Mouse (Mus musculus) CH12.LX (cell line): Measurements from ENCODE around the gene Tbc1d9. TPM values are rescaled to one million over a fixed set of nuclear protein-coding genes. Genes with fewer than 3 reads are reported as not detected.

ENCODE experiments used
- DNase-seq: peaks from one replicate; pipeline ENCODE4 v3.0.0-alpha.2; 2013; ENCODE audit errors: extremely low read depth
- H3K27ac ChIP-seq: 2 replicates; pipeline ENCODE4 v1.5.1; 2012; ENCODE audit warnings: low read depth, mild to moderate bottlenecking, control low read depth, moderate library complexity; ENCODE audit not compliant: insufficient read depth
- H3K27me3 ChIP-seq: replicated peaks from 2 replicates; pipeline ENCODE3; 2012; ENCODE audit warnings: inconsistent platforms
- H3K36me3 ChIP-seq, 2 experiments: replicated peaks in 1 of 2; 2 replicates each; pipeline versions ENCODE3 to v1.6.1; 2012; ENCODE audit warnings: inconsistent platforms in 1 of 2, low read length in 1 of 2, mild to moderate bottlenecking in 1 of 2, mixed read lengths in 1 of 2, moderate library complexity in 1 of 2; ENCODE audit not compliant: control insufficient read depth in 1 of 2, insufficient read depth in 1 of 2
- H3K4me1 ChIP-seq, 2 experiments: 2 replicates each; pipeline ENCODE4 v1.6.1; 2012; ENCODE audit warnings: inconsistent platforms in 1 of 2, moderate library complexity in 1 of 2; ENCODE audit not compliant: insufficient read depth in 2 of 2, control insufficient read depth in 1 of 2
- H3K4me2 ChIP-seq: 2 replicates; pipeline ENCODE4 v1.6.1; 2012; ENCODE audit warnings: low read depth, mild to moderate bottlenecking, control low read depth; ENCODE audit not compliant: poor library complexity, insufficient read depth, severe bottlenecking
- H3K4me3 ChIP-seq, 3 experiments: fragments of 150-350 bp in 1 of 3; sonication (generic) in 1 of 3; replicated peaks in 1 of 3; 2 replicates each; pipeline versions ENCODE3 to v1.5.1; 2011 to 2012; ENCODE audit warnings: low read depth in 2 of 3, low read length in 2 of 3, mild to moderate bottlenecking in 2 of 3, moderate library complexity in 2 of 3, control low read depth in 1 of 3, improper control_type of control experiment in 1 of 3, inconsistent platforms in 1 of 3, mixed read lengths in 1 of 3; ENCODE audit not compliant: poor library complexity in 1 of 3
- H3K79me2 ChIP-seq: replicated peaks from 2 replicates; pipeline ENCODE4 v1.6.1; 2012; ENCODE audit warnings: mild to moderate bottlenecking, moderate library complexity; ENCODE audit not compliant: control insufficient read depth, poor library complexity, insufficient read depth, severe bottlenecking; ENCODE audit errors: extremely low read depth
- H3K9ac ChIP-seq: 2 replicates; pipeline ENCODE4 v1.6.1; 2012; ENCODE audit warnings: low read depth, mild to moderate bottlenecking, control low read depth, moderate library complexity; ENCODE audit not compliant: insufficient read depth
- H3K9me3 ChIP-seq: replicated peaks from 2 replicates; pipeline ENCODE3; 2012; ENCODE audit warnings: low read length, inconsistent platforms, mixed read lengths
- CHD1 ChIP-seq: IDR thresholded peaks from 2 replicates; pipeline ENCODE4 v1.6.1; 2012; ENCODE audit warnings: low read depth, low read length, improper control_type of control experiment, inconsistent platforms
- CHD2 ChIP-seq: IDR thresholded peaks from 2 replicates; pipeline ENCODE4 v1.6.1; 2011; ENCODE audit warnings: low read length, improper control_type of control experiment
- EP300 ChIP-seq: IDR thresholded peaks from 2 replicates; pipeline ENCODE4 v1.6.1; 2011; ENCODE audit warnings: low read length, improper control_type of control experiment
- HCFC1 ChIP-seq: IDR thresholded peaks from 2 replicates; pipeline ENCODE4 v1.6.1; 2012; ENCODE audit warnings: low read depth, mild to moderate bottlenecking, inconsistent platforms, low read length, improper control_type of control experiment
- IRF4 ChIP-seq: IDR thresholded peaks from 2 replicates; pipeline ENCODE4 v1.6.1; 2014; ENCODE audit warnings: low read depth, mild to moderate bottlenecking, inconsistent platforms, low read length, improper control_type of control experiment
- JUN ChIP-seq: IDR thresholded peaks from 2 replicates; pipeline ENCODE4 v1.6.1; 2011; ENCODE audit warnings: low read depth, mild to moderate bottlenecking, low read length, improper control_type of control experiment, moderate library complexity; ENCODE audit not compliant: insufficient read depth
- JUND ChIP-seq: conservative IDR thresholded peaks from 2 replicates; pipeline ENCODE4 v1.6.1; 2011; ENCODE audit warnings: low read depth, low read length, improper control_type of control experiment
- KAT2A ChIP-seq: IDR thresholded peaks from 2 replicates; pipeline ENCODE4 v1.6.1; 2012; ENCODE audit warnings: low read length, improper control_type of control experiment, inconsistent platforms; ENCODE audit not compliant: insufficient replicate concordance
- MAX ChIP-seq: IDR thresholded peaks from 2 replicates; pipeline ENCODE4 v1.6.1; 2011; ENCODE audit warnings: low read length, improper control_type of control experiment
- MEF2A ChIP-seq: IDR thresholded peaks from 2 replicates; pipeline ENCODE4 v1.6.1; 2014; ENCODE audit warnings: low read depth, mild to moderate bottlenecking, inconsistent platforms, low read length, improper control_type of control experiment, borderline replicate concordance
- MXI1 ChIP-seq: IDR thresholded peaks from 2 replicates; pipeline ENCODE4 v1.6.1; 2011; ENCODE audit warnings: mild to moderate bottlenecking, low read depth, low read length, improper control_type of control experiment
- MYC ChIP-seq: IDR thresholded peaks from 2 replicates; pipeline ENCODE4 v1.6.1; 2011; ENCODE audit warnings: low read depth, mild to moderate bottlenecking, improper control_type of control experiment, low read length
- NRF1 ChIP-seq: IDR thresholded peaks from 2 replicates; pipeline ENCODE4 v1.6.1; 2014; ENCODE audit warnings: low read depth, mild to moderate bottlenecking, inconsistent platforms, low read length, improper control_type of control experiment, moderate library complexity
- PAX5 ChIP-seq: IDR thresholded peaks from 2 replicates; pipeline ENCODE4 v1.6.1; 2012; ENCODE audit warnings: low read length, inconsistent platforms, mixed read lengths
- POLR2A ChIP-seq: IDR thresholded peaks from 2 replicates; pipeline ENCODE4 v1.6.1; 2011; ENCODE audit warnings: low read depth, mild to moderate bottlenecking, improper control_type of control experiment, low read length
- RAD21 ChIP-seq: IDR thresholded peaks from 2 replicates; pipeline ENCODE4 v1.6.1; 2011; ENCODE audit warnings: low read depth, mild to moderate bottlenecking, low read length, improper control_type of control experiment, moderate library complexity
- RCOR1 ChIP-seq: conservative IDR thresholded peaks from 2 replicates; pipeline ENCODE4 v1.6.1; 2012; ENCODE audit warnings: low read depth, mild to moderate bottlenecking, inconsistent platforms, low read length, improper control_type of control experiment
- USF1 ChIP-seq: IDR thresholded peaks from 2 replicates; pipeline ENCODE4 v1.6.1; 2014; ENCODE audit warnings: low read depth, mild to moderate bottlenecking, inconsistent platforms, low read length, improper control_type of control experiment
- ZC3H11A ChIP-seq: IDR thresholded peaks from 2 replicates; pipeline ENCODE4 v1.6.1; 2012; ENCODE audit warnings: low read depth, mild to moderate bottlenecking, inconsistent platforms, low read length, improper control_type of control experiment
- dilution Hi-C: fragments of 300-500 bp; cut with MboI; formaldehyde crosslinking; loops from 2 replicates; pipeline ENCODE4 v1.14.3; 2020; ENCODE audit warnings: low sequenced_read_pairs; ENCODE audit not compliant: extremely low pct_unique_long_range_greater_than_20kb, extremely low pct_ligation_motif_present
- in situ Hi-C: fragments of 300-500 bp; cut with MboI; formaldehyde crosslinking; loops from 3 replicates; pipeline ENCODE4 v1.14.3; 2019; ENCODE audit warnings: low sequenced_read_pairs, low pct_ligation_motif_present, low pct_unique_long_range_greater_than_20kb, mixed read lengths
- polyA plus RNA-seq: library from polyadenylated mRNA; unstranded; fragments of >175 nt; gene quantifications from 2 replicates; pipeline ENCODE4 v1.2.1, GENCODE M21; 2012; ENCODE audit warnings: low read depth; ENCODE audit not compliant: insufficient read length
- total RNA-seq, 2 experiments: library from RNA; depleted of rRNA; stranded (reverse); fragments of 300-350 nt in 1 of 2; fragments of >200 nt in 1 of 2; gene quantifications; 2 replicates each; pipeline ENCODE4 v1.2.3; 2012 to 2014

Tbc1d9 gene
- total and polyA plus RNA-seq, 3 experiments, result 1.3 to 5.0 (median 1.6) TPM

GRCm38 (mm10) chr8:83315691-83316090 lies 150.5 kb downstream of the Tbc1d9 start:
- Histone ChIP-seq H3K27ac (no peak overlapping the region), H3K9me3 (no peaks in the 10 kb centered on the region), H3K4me2 (no peak overlapping the region), H3K4me1 (no peaks in the 10 kb centered on the region), H3K27me3 (no peaks in the 10 kb centered on the region), H3K79me2 (no peaks in the 10 kb centered on the region), H3K4me3 (no peak overlapping the region), H3K9ac (no peak overlapping the region), H3K36me3 (peaks cover 22 to 47% of the 10 kb centered on the region in 2 experiments)
- dilution Hi-C loops (no loop called here), in situ Hi-C loops (no loop called here)
- TF ChIP-seq USF1 (no peak), NRF1 (no peak), JUND (no peak), MXI1 (no peak), CHD1 (no peak), JUN (no peak), POLR2A (no peak), PAX5 (no peak), RCOR1 (no peak), HCFC1 (no peak), MEF2A (no peak), CHD2 (no peak), MAX (no peak), KAT2A (no peak), MYC (no peak), EP300 (no peak), RAD21 (no peak)
- DNase-seq, result no peak

- no peaks in the 10 kb centered on the region for H3K79me2 ChIP-seq
- peaks cover 33 to 64% of the 10 kb centered on the region in 2 experiments for H3K36me3 ChIP-seq
- no peaks in the 10 kb centered on the region for H3K4me1 ChIP-seq
- TF ChIP-seq RCOR1, result no peak
- TF ChIP-seq IRF4, result no peak
- TF ChIP-seq MAX, result no peak
- TF ChIP-seq CHD1, result no peak
- TF ChIP-seq ZC3H11A, result no peak
- TF ChIP-seq MYC, result no peak
- no peak for TF ChIP-seq RAD21
- DNase-seq, result no peak
- in situ Hi-C loops, result no loop called here
- H3K4me2 ChIP-seq, result no peak overlapping the region
- no peak overlapping the region for H3K27ac ChIP-seq
- no peak overlapping the region for H3K4me3 ChIP-seq
- H3K9ac ChIP-seq, result no peak overlapping the region
- no peaks in the 10 kb centered on the region for H3K9me3 ChIP-seq
- dilution Hi-C loops, result no loop called here
- no peaks in the 10 kb centered on the region for H3K27me3 ChIP-seq
Observed at GRCm38 (mm10) chr8:83320543-83320942, 155.4 kb downstream of the Tbc1d9 start.
